Mouse (Mus musculus): Measurements from ENCODE around the gene Rps15.

Rps15 gene

DNA sequence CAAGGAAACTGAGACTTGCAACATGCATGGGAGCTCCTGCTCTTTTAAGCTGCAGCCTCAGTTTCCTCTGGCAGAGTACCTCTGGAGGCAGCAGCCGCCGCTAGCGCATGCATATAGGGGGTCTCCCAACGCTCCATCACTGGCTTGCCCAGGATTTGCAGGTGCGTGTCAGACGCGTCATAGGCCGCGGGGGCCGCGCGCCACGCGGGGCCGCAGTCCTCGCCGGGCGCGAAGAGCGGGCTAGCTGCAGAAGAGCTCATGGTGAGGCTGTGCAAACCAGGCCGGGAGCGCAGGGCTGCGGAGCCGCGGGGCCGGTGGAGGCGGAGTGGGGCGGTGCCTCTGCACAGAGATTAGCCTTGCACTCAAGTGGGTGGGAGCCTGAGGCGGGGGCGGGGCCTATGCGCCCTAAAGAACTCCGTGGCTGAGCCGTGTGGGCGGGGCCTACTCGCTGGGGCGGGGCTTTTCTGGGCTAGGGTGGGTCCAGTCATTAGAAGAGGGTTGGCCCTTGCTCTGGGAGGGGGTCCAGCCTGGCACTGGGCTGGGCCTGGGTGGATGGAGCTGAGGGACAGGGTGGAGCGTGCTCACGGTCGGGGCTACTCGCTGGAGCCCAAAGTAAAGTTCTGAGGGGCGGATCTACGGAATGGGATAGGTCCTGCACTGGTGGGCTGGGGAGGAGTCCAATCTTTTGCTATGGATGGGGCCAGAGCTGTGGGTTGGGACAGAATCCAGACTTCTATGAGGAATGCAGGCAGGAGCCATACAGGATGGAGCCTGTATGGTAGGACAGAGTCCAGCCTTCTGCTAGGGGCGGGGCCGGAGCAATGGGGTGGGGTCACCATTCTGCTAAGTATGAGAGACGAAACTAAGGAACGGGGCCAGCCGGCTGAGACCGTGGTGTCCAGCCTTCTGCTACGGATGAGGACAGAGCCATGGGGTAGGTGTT is 31.3 kb upstream of the Rps15 start, which contains the start of the genes Gamt and Dazap1:
Gene Gamt (minus strand): TSS at position 371 of the 943 bp plus-strand sequence.
Gene Dazap1 (plus strand): TSS at position 845 of the 943 bp plus-strand sequence.
- peak; percentile 62 for DNase-seq (ENCODE audit: extremely low read depth, low read depth, low spot score)

DNA sequence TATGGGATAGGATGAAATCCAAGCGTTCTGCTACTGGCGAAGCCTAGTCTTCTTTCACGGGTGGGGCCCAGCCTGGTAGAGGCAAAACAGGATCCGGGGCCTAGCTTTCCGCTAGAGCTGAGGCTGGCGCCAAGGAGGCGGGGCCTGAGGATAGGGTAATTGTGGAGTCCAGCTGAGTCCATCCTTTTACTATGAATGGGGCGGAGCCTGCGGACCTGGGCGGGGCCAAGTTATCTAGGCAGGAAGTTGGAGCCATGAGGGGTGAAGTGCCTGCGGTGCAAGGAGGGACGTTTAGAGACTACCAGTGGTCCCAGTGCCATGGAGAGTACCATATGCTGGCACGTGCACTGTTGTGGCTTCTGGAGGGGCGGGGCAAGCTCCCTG is 30.7 kb upstream of the Rps15 start:
- DNase-seq (ENCODE audit: extremely low read depth, low read depth, low spot score) = peak; percentile 56

DNA sequence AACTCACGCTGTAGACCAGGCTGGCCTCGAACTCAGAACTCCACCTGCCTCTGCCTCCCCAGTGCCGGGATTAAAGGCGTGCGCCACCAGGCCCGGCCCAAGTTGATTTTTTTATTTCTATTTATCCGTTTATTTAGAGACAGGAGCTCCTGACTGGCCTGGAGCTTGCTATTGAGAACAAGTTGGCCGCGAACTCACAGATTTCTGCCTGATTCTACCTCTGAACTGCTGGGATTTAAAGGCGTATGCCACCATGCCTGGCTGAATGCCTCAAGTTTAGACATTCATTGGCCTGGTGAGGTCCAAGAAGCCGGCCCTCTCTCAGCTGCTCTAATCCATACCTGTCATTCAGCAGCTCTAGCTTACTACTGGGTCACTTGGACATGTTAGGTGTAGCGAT is 30.1 kb upstream of the Rps15 start:
- DNase-seq (ENCODE audit: extremely low read depth, low read depth, low spot score) = no peak

DNA sequence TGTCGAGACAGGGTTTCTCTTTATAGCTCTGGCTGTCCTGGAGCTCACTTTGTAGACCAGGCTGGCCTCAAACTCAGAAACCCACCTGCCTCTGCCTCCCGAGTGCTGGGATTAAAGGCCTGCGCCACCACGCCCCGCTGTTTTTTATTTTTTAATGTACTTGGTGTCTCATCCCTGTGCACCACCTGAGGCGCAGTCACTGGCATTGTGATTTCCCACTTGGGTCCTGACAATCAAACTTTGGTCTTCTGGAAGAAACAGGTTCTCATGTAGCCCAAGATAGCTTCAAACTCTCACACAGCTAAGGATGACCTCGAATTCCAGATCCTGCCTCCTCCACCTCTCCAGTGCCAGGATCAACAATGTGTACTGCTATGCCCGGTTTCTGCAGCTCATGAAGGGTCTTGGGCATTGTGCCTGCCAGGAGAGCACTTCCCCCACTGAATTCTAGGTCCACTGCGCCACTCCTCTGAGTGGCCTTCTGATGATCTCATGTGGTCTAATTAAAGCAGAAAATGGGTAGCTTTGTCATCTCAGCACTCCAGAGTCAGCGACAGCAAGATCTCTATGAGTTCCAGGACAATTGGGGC is 29.4 kb upstream of the Rps15 start:
- DNase-seq (ENCODE audit: extremely low read depth, low read depth, low spot score) = no peak

DNA sequence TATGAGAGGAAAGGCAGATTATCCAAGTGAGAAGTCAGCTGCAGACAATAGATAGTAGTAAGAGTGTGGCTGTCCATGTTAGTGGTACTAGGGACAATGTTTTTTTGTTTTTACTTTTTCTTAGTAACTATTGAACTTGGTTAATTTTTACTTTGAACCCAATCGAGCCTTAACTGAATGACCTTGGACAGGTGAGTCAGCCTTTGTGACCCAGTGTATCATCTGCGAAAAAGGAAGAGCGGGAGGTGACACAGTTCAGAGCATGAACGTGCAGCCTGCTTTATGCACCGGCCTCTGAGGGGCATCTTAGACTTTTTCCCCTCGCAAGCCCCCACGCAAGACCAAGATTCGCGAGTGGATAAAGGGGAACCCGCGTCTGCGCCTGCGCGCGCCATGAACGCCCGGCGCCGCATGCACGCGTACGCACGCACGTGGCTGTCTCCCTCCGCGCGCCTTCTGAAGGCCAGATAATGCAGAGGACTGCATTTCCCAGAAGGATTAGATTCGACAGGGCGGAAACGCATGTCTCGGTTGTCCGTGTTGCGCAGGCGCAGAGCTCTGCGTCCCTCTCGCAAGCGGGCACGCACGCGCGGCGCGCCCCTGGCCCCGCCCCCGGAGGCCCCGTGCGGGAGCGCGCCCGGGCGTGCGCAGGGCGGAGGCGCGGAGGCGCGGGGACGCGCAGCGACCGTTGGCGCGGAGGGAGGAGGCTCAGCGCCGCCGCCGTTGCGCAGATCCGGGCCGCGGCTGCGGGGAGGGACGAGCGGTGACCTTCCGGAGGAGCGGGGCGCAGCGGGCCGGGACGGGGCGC is 27.7 kb upstream of the Rps15 start:
- DNase-seq (ENCODE audit: extremely low read depth, low read depth, low spot score) = peak; percentile 86

DNA sequence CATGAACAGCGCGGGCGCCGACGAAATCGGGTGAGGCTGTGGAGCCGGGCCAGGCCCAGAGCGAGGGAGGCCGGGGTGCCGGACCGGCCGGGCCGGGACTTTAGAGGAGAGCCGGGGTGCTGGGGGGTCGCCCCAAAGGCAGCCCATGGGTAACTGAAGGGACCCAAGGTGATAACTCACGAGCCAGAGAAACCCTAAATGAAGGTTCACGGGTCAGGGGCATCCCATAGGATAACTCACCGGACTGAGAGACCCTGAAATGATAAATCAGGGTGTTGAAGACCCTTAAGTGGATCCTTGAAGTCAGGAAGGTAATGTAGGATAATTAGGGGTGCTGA is 27.1 kb upstream of the Rps15 start:
- DNase-seq (ENCODE audit: extremely low read depth, low read depth, low spot score) = no peak

DNA sequence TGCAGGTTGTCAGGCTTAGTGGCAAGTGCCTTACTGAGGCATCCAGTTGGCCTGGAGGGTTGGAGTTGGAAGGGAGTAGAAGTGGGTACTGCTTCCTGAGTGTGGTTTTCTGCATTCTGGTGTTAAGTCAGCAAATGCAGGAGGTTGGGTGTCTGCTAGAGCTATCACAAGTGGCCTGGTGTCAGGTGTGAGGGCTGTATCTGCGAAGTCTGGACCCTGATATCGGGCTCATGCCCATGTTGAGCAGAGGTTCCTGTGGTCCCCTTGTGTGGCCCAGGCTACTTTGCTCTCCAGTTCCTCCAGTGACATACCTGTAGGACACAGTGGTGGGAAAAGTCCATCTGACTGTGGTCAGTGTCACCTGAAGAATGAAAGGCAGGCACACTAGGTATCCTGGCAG is 22.2 kb upstream of the Rps15 start:
- DNase-seq (ENCODE audit: extremely low read depth, low read depth, low spot score) = no peak

DNA sequence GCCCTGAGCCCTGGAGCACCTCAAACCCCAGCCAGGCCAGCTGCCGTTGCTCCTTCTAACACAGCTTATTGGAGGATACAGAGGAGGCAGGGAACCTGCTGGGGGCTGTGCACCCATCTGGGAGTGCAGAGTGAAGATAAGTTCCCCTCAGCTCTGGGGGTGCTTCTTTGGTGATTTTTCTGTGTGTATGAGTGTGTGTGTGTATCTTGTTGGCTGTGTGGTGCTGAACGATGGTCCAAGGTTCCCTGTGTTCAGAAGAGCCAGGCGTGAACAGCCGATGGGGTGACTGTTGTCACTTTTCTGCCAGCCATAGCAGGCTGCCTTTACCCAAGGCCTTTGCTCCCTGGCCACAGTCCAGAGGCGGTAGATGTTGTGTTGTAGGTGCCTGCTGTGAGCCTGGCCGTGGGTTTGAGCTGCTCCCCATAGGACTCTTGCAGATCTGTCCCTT is 21.5 kb upstream of the Rps15 start:
- DNase-seq (ENCODE audit: extremely low read depth, low read depth, low spot score) = no peak

DNA sequence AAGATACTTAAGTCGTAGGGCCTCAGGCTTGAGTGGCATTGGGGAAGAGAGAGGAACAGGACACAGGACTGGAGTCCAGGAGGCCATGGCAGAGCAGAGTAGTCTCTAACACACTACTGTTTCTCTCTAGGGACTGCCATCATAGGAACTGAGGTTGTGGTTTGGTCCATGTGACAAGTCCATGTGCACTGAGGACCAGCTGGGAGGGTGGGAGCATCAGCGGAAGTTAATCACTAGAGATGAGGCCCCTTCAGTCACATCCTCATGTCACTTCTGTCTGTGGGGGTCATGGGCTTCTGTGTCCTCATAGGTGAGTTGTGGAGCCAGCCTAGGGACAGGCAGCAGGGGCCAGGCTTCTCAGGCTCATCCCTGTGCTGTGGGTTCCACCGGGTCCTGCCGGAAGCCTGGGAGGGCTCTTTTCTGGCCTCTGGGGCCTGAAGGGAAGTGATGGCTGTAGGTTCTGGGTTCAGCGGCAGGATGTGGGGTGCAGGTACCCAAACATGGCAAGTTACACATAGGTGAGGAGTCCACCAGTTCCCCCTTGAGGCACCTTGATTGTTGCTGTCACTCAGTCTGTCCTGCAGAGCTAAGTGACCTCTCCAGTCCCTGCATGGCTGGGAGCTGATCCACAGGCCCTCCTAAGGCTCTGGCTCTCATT is 20.9 kb upstream of the Rps15 start:
- DNase-seq (ENCODE audit: extremely low read depth, low read depth, low spot score) = no peak

DNA sequence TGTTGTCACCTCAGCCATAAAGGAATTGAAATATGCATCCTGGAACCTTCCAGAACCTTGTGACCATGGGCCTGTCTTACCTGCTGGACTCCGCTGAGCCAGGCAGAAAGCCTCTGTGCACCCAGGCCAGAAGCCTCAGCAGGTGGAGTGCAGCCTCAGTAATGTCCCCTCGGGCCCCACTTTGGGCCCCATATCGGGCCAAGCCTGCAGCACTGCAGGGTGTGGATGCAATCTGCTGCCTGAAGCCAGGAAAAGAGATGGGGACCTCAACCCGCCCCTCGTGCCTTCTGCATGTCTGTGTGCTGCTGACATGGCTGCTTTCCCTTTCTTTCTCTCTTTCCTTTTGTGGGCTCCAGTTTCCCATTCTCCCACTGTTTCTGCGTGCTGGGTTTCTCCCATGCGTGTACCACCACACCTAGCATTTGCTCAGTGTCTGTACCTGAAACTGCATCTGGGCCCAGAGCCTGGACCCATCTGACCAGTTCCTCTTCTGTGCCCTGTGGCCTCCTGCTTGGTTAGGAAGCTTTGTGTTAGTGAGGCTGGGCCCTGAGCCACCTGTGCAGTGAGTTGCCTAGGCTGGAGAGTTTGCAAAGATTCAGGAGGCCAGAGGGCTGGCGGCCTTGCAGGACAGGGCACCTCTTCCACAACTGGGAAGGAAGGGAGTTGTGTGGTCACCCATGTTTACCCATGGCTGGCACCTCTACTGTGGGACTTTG is 20.2 kb upstream of the Rps15 start:
- no peak for DNase-seq (ENCODE audit: extremely low read depth, low read depth, low spot score)

DNA sequence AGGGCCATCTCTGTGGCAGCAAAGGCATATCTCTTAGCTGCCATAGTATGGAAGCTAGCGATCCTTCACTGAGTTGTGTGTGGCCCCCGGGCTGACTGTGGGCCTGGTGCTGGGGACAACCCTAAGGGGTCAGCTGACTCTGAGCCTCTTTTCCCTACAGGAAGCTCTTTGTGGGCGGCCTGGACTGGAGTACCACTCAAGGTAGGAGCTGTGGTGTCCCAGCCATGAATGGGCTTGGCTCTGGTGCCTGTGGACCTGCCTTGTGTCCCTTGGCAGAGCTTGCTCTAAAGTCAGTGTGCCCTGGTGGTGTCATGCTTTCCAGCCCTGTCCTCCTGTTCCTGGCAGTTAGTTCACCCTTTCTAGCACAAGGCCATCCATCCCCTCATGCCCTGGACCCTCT is 18.4 kb upstream of the Rps15 start:
- no peak for DNase-seq (ENCODE audit: extremely low read depth, low read depth, low spot score)

DNA sequence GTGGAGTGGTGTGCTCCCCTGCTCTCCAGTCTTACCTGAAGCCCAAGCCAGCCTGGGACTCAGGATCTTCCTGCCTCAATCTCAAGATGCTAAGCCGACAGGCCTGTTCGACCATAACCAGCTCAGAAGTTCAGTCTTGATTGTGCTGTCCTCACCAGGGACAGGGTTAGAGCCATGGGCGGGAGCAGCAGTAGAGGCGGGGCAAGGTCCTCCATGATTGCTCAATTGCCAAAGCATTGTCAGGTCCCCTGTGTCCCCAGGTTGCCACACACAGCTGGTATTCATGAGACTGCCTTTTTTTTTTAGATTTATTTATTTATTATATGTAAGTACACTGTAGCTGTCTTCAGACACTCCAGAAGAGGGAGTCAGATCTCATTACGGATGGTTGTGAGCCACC is 16.0 kb upstream of the Rps15 start:
- DNase-seq (ENCODE audit: extremely low read depth, low read depth, low spot score) = no peak

DNA sequence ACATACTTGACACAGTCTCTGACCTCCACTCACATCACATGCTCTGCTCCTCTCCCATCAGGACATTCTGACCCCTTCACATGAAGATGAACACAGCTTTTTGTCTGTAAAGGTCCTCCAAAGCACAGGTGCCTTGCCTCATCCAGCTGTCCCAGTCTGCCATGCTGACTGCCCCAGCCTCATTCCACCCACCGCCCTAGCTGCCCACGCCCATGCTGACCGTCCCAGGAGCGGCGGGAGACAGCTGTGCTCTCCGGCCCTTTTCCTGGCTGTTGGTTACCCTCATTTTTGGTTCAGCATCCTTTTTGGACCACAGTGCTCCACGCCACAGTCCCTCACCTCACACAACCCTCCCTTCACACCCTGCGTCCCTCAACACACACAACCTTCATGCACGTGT is 13.9 kb upstream of the Rps15 start:
- no peak for DNase-seq (ENCODE audit: extremely low read depth, low read depth, low spot score)

DNA sequence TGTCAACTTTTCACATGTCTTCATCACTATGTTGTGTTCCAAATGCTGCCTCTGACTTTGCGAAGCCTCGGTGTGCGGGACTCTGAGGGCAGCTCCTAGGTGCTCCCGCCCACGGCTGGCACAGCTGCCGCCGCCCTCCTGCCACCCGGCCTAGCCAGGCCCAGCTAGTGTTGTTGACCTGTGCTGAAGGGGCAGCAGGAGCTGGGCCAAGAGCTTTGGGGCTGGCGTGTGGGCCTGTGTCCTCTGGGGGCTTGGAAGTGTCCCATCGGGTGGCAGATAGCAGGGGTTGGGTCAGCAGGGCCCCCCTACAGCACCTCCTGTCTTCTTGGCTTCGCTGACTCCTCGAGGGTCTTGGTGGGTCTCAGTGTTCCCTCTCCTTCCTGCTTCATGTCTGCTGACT is 13.0 kb upstream of the Rps15 start:
- no peak for DNase-seq (ENCODE audit: extremely low read depth, low read depth, low spot score)

DNA sequence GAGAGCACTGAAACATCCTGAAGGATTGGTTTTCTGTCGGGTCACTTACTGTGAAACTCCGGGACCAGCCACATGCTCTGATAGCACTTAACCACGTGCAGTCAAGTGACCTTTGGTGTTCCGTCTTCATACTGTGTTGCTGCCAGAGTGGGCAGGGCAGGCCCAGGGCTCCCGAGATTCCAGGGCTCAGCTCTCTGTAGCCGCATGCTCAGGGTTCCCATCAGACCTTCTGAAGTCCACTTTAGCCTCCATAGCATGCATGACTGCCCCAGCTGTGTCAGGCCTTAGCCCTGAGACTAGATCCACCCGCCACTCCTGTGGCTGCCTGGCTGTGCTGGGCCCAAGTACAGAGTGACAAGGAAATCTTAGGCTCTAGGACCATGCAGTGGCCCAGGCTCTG is 10.9 kb upstream of the Rps15 start:
- no peak for DNase-seq (ENCODE audit: extremely low read depth, low read depth, low spot score)

DNA sequence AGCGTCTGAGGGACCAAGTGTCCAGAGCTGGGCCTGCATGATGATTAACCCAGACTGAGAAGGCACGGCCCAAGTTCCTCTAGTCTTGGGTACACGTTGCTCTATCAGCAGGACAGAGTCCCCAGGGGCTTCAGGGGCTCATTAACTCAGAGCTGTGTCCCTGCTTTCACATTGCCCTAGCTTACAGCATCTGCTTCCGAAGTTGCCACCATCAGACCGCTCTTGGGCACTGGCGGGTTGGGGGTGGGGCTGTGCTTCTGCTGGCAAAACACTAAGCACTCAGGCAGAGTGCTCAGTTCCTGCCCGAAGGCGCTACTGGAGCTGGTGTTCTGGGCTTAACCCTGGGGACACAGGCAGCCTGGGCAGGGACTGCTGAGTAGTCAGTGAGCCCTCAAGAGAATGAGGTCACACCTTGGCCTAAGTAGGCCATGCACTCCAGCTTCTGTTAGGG is 10.3 kb upstream of the Rps15 start:
- no peak for DNase-seq (ENCODE audit: extremely low read depth, low read depth, low spot score)

DNA sequence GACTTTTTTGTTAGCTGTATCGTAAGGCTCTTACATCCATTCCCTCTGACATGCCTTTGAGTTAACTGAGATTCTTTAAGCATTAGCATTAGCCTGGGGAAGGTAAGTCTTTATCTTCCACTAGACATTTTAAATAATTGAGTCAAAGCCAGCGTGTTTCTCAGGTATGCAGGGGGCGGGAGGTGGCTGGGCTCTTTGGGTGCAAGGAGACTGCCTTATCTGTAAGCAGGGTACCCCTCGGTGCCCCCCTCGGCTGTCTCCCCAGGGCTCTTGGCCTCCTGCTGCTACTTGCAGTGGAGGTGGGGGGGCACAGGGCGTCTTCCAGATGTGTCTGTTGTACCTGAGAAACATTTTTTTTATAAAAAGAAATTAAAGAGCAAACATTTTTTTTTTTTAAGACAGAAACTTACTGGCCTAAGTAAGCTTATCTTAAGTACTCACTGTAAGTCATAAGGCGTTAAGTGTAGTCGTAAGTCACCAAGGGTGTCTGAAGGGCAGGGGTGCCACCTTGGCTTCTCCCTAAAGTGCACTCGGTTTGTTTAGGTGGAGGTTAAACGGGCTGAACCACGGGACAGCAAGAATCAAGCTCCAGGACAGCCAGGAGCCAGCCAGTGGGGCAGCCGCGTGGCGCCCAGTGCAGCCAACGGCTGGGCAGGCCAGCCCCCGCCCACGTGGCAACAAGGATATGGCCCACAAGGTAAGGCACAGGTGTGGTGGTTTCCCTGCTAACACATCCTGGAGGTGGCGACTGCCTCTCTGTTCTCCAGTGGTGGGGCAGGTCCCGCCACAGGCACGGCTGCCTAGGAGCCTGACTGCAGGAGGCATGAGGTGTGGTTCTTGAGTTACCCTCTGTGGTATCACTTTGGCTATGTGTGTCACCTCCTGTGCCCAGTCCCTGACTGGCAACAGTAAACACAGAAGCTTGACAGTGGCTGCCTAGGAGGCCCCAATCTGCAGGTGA is 9.5 kb upstream of the Rps15 start:
- DNase-seq (ENCODE audit: extremely low read depth, low read depth, low spot score) = no peak

DNA sequence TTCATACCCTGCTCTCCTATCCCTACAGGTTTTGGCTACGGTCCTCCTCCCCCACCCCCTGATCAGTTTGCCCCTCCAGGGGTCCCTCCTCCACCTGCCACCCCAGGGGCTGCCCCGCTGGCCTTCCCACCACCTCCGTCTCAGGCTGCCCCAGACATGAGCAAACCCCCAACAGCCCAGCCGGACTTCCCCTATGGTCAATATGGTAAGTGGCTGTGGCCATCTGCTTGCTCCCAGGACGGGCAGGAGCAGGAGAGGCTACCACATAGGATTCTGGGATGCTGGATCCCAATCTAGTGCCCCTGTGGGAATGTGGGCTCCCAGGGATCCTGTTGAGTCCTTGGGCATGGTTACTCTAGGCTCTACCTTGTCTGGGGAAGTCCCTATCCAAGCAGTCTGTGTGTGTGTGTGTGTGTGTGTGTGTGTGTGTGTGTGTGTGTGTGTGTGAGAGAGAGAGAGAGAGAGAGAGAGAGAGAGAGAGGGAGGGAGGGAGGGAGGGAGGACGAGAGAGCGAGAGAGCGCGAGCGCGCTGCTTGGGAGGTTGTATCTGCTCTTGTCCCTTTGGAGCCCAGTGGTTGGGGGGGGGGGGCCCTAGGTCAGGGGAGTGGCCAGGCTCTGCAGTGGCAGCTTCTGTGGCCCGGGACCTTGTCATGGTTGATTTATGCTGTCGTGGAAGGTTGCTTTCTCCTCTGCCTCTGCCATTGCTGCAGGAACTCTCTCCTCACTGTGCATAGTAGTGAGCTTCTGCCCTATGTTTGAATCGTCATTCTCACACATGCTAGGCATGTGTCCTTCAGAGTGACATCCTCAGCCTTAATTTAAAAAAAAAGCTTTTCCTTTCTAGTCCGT is 6.8 kb upstream of the Rps15 start:
- DNase-seq (ENCODE audit: extremely low read depth, low read depth, low spot score) = no peak

Measured in fat pad, adult 2 months (tissue).